Mouse (Mus musculus) lung, embryonic 14.5 days (tissue): Measurements from ENCODE around the gene Ube2j2. TPM values are rescaled to one million over a fixed set of nuclear protein-coding genes. Genes with fewer than 3 reads are reported as not detected.

Experiments used
- ATAC-seq: fragments of 200-750 bp; cut with Nextera tagmentation; 2 replicates; pipeline ENCODE4 v1.8.0; 2017; ENCODE audit warnings: mild to moderate bottlenecking, moderate TSS enrichment, moderate library complexity; ENCODE audit not compliant: insufficient read depth
- DNase-seq: peaks from one replicate; pipeline ENCODE4 v3.0.0-alpha.2; 2015
- H3K27ac ChIP-seq: fragments of 300-500 bp; sonication (generic); 2 replicates; pipeline ENCODE4 v1.5.1; 2014; ENCODE audit warnings: low read depth, mild to moderate bottlenecking, moderate library complexity
- H3K27me3 ChIP-seq: fragments of 300-500 bp; sonication (generic); 2 replicates; pipeline ENCODE4 v1.6.1; 2014; ENCODE audit warnings: low read length, control low read depth; ENCODE audit not compliant: insufficient read depth
- H3K36me3 ChIP-seq: fragments of 300-500 bp; sonication (generic); 2 replicates; pipeline ENCODE4 v1.6.1; 2014; ENCODE audit warnings: control low read depth; ENCODE audit not compliant: insufficient read depth
- H3K4me1 ChIP-seq: fragments of 300-500 bp; sonication (generic); 2 replicates; pipeline ENCODE4 v1.6.1; 2014; ENCODE audit warnings: antibody characterized with exemption, control low read depth; ENCODE audit not compliant: insufficient read depth
- H3K4me2 ChIP-seq: fragments of 300-500 bp; sonication (generic); 2 replicates; pipeline ENCODE4 v1.6.1; 2014; ENCODE audit warnings: mild to moderate bottlenecking
- H3K4me3 ChIP-seq: fragments of 300-500 bp; sonication (generic); 2 replicates; pipeline ENCODE4 v1.5.1; 2014; ENCODE audit warnings: low read depth, low read length
- H3K9ac ChIP-seq: fragments of 300-500 bp; sonication (generic); 2 replicates; pipeline ENCODE4 v1.6.1; 2014
- H3K9me3 ChIP-seq: fragments of 300-500 bp; sonication (generic); 2 replicates; pipeline ENCODE4 v1.6.1; 2016; ENCODE audit warnings: low read depth, low read length, control low read depth
- CTCF ChIP-seq: IDR thresholded peaks from 2 replicates; pipeline ENCODE4 v1.5.1; 2016; ENCODE audit warnings: antibody characterized with exemption, low read depth
- WGBS: fragments of 180-500 bp; shearing (Covaris S2); extraction: QIAGEN DNeasy Blood & Tissue Kit; methylation state at CpG from one replicate; pipeline ENCODE4 v1.1.7; 2014; 5-methylcytosine and 5-hydroxymethylcytosine counted together
- polyA plus RNA-seq: library from polyadenylated mRNA; unstranded; fragments of >200 nt; fragmentation: Nextera tagmentation; extraction: Ambion mirVana; gene quantifications from 2 replicates; pipeline ENCODE4 v1.2.1, GENCODE M21; 2014

Gene Ube2j2
- polyA plus RNA-seq: 124 and 127 TPM in 2 replicates

GRCm38 (mm10) chr4:155943534-155944249 lies at the start of gene Ube2j2:
TSS of gene Ube2j2 (plus strand) at chr4:155943831.
- no peak for TF ChIP-seq CTCF
- Histone ChIP-seq H3K9ac (peak within 1 kb of the TSS; percentile 91), H3K4me3 (peak within 1 kb of the TSS; percentile 93), H3K36me3 (peaks cover 19% of the 10 kb centered on the region), H3K27ac (peak within 1 kb of the TSS; percentile 83; the same call in 1 of the 2 replicates), H3K4me1 (peaks cover 9% of the 10 kb centered on the region), H3K9me3 (no peaks in the 10 kb centered on the region), H3K27me3 (no peaks in the 10 kb centered on the region), H3K4me2 (peak within 1 kb of the TSS; percentile 94)
- DNase-seq: peak; percentile 97
- under 1% methylated on average over 84 of the region's 85 CpGs for WGBS
- peak; percentile 99 for ATAC-seq

GRCm38 (mm10) chr4:155894311-155894881 lies 49.2 kb upstream of the Ube2j2 start:
- no peak for ATAC-seq
- peak; percentile 9; the same call in 1 of the 2 replicates for TF ChIP-seq CTCF
- peak overlapping the region; percentile 97 for H3K4me2 ChIP-seq
- peak; percentile 67 for DNase-seq
- peak overlapping the region; percentile 12; the same call in 1 of the 2 replicates for H3K4me3 ChIP-seq
- peak overlapping the region; percentile 69 for H3K27ac ChIP-seq
- 15% methylated on average over 8 of the region's 8 CpGs for WGBS
- no peaks in the 10 kb centered on the region for H3K9me3 ChIP-seq
- peaks cover 15% of the 10 kb centered on the region for H3K4me1 ChIP-seq
- H3K36me3 ChIP-seq: peaks cover 37% of the 10 kb centered on the region
- H3K9ac ChIP-seq: peak overlapping the region; percentile 16; the same call in 1 of the 2 replicates
- no peaks in the 10 kb centered on the region for H3K27me3 ChIP-seq

DNA sequence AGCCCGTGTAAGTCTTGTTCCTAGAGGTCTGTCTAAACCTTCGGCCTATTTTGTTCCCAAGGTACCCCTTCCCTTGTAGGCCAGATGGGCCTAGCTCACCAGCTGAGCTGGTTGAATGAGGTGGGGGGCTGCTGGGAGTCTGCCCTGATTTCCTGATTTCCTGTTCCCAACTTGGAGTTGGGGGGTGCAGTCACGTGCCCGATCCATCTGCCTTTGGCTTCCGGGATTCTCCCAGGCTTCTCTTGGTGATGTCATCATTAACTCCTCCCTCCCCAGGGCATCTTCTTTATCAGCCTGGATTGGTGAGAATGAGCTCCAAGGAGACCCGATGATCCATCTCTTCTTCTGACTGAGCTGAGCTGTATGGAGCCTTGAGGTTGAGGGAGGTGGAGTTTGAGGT lies 48.4 kb upstream of the Ube2j2 start:
- H3K27ac ChIP-seq: peak overlapping the region; percentile 69; the same call in 1 of the 2 replicates
- H3K9ac ChIP-seq: no peak overlapping the region
- 27% methylated on average over 6 of the region's 6 CpGs for WGBS
- H3K4me2 ChIP-seq: peak overlapping the region; percentile 97
- no peak overlapping the region for H3K4me3 ChIP-seq
- H3K9me3 ChIP-seq: no peaks in the 10 kb centered on the region
- no peak for ATAC-seq
- peaks cover 15% of the 10 kb centered on the region for H3K4me1 ChIP-seq
- peak; percentile 57 for DNase-seq
- peaks cover 37% of the 10 kb centered on the region for H3K36me3 ChIP-seq
- H3K27me3 ChIP-seq: no peaks in the 10 kb centered on the region
- no peak for TF ChIP-seq CTCF

- H3K27ac ChIP-seq: no peak overlapping the region
- H3K4me2 ChIP-seq: no peak overlapping the region
- no peak for DNase-seq
- 86% methylated on average over 4 of the region's 4 CpGs for WGBS
- H3K9me3 ChIP-seq: no peaks in the 10 kb centered on the region
- ATAC-seq: no peak
- TF ChIP-seq CTCF: no peak
- H3K4me3 ChIP-seq: no peak overlapping the region
- no peak overlapping the region for H3K9ac ChIP-seq
- peaks cover 15% of the 10 kb centered on the region for H3K4me1 ChIP-seq
- H3K36me3 ChIP-seq: peaks cover 41% of the 10 kb centered on the region
- H3K27me3 ChIP-seq: no peaks in the 10 kb centered on the region
Observed at GRCm38 (mm10) chr4:155895826-155896225, 47.8 kb upstream of the Ube2j2 start.

GRCm38 (mm10) chr4:155896461-155896860 lies 47.2 kb upstream of the Ube2j2 start:
- no peak overlapping the region for H3K27ac ChIP-seq
- DNase-seq (no peak), ATAC-seq (no peak)
- peaks cover 47% of the 10 kb centered on the region for H3K36me3 ChIP-seq
- no peak for TF ChIP-seq CTCF
- no peak overlapping the region for H3K9ac ChIP-seq
- peaks cover 15% of the 10 kb centered on the region for H3K4me1 ChIP-seq
- 96% methylated on average over 12 of the region's 12 CpGs for WGBS
- no peaks in the 10 kb centered on the region for H3K27me3 ChIP-seq
- H3K4me2 ChIP-seq: no peak overlapping the region
- no peaks in the 10 kb centered on the region for H3K9me3 ChIP-seq
- H3K4me3 ChIP-seq: no peak overlapping the region

DNA sequence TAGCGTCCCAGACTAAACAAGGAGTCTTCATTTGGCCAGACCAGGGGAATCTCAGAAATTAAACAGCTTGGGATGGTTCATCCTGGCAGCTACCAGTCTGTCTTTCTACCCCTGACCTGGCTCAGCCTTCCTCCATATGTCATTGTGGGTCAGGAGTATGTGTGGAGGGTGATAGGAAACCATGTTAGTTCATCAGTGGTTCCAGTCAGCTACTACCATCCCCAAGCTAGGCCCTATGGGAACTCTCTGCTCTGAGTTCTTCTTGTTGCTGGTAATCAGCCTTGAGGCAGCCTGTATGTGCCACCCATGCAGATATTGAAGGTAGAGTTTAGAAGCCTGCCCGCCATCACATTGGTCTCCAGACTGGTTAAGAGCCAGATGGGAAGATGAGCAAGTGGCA lies 45.3 kb upstream of the Ube2j2 start:
- Histone ChIP-seq H3K27ac (no peak overlapping the region), H3K4me1 (peaks cover 13% of the 10 kb centered on the region), H3K9me3 (no peaks in the 10 kb centered on the region), H3K27me3 (no peaks in the 10 kb centered on the region), H3K36me3 (peaks cover 65% of the 10 kb centered on the region), H3K4me3 (no peak overlapping the region), H3K9ac (no peak overlapping the region), H3K4me2 (no peak overlapping the region)
- WGBS: 81% methylated on average over 2 of the region's 2 CpGs
- TF ChIP-seq CTCF: no peak
- ATAC-seq (no peak), DNase-seq (no peak)

DNA sequence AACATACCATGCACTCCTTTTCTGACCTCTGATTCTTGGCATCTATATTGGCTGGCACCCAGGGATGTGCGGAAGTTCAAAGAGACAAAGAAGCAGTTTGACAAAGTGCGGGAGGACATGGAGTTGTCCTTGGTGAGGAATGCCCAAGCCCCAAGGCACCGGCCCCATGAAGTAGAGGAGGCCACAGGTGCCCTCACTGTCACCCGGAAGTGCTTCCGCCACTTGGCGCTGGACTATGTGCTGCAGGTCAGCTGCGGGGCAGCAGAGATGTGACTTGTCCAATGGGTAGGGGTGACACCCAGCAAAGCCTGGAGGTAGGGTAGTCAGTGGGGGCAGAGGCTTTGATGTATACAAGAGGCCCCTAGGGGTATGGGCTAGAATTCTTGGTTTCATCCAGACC lies 44.3 kb upstream of the Ube2j2 start:
- 92% methylated on average over 7 of the region's 7 CpGs for WGBS
- no peak overlapping the region for H3K27ac ChIP-seq
- H3K9ac ChIP-seq: no peak overlapping the region
- no peak for DNase-seq
- no peak for ATAC-seq
- H3K4me1 ChIP-seq: peaks cover 8% of the 10 kb centered on the region
- H3K36me3 ChIP-seq: peaks cover 73% of the 10 kb centered on the region
- no peak overlapping the region for H3K4me3 ChIP-seq
- no peak for TF ChIP-seq CTCF
- H3K4me2 ChIP-seq: no peak overlapping the region
- no peaks in the 10 kb centered on the region for H3K9me3 ChIP-seq
- H3K27me3 ChIP-seq: no peaks in the 10 kb centered on the region
